Mouse (Mus musculus): ENCODE data around the gene Cd248. TPM values are rescaled to one million over a fixed set of nuclear protein-coding genes. Genes with fewer than 3 reads are reported as not detected.
A peak's percentile ranks its signal among the peaks of the same experiment; 100 is the strongest.

Cd248 gene
- total and polyA plus RNA-seq, 3 experiments = 9.3 to 18.1 (median 12.2) TPM

DNA sequence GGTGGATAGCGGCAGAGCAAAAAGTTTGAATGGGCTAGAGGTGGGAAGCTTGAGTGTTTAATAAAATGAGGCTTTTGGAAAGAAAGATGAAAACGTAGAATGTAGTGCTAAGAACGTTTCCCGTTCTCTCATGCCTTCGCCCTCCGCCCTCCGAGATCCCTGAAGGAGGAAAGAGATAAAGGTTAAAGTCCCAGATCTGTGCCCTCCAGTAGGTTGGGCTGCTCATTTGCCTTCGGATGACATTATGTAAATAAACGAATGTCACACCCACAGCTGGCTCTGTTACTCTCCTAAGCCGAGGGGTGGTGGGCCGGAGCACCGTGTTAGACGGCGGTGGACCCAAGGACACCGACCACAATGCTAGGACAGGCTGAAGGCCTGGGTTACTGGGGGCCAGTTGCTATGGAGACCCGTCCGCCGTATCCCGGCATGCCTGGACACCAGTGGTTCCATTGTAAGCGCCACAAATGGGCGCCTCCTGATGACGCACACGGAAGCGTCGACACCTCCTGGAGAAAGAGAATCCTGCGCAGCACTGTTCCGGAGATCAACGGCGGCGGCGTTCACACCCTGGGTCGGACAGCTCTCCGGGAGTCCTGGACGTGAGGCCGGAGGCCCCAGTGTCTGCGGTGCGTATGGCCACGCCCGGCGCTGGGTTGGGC is 26.9 kb upstream of the Cd248 start, which contains the start of gene Brms1:
Brms1 (plus strand) TSS at position 493 of the 662 bp plus-strand sequence.
- H3K27me3 ChIP-seq (ENCODE audit: control insufficient read depth, insufficient read depth, low read length) = no peaks in the 10 kb centered on the region
- peak within 1 kb of the TSS; percentile 65 for H3K4me3 ChIP-seq
- no peaks in the 10 kb centered on the region for H3K36me3 ChIP-seq (ENCODE audit: control insufficient read depth, insufficient read depth, low read length)
- 3% methylated on average over 40 of the region's 40 CpGs for WGBS
- TF ChIP-seq EP300 (IDR thresholded peaks at IDR 0.05; ENCODE audit: insufficient read depth, low read depth, low read length) = peak; percentile 82
- peak; percentile 84 for TF ChIP-seq POLR2A (IDR thresholded peaks at IDR 0.05; ENCODE audit: insufficient read depth, low read depth, low read length)
- peak; percentile 12; the same call in 1 of the 2 replicates for TF ChIP-seq CTCF (IDR thresholded peaks at IDR 0.05)
- no peaks in the 10 kb centered on the region for H3K79me2 ChIP-seq (replicated peaks; ENCODE audit: control insufficient read depth, insufficient read depth, low read length)
- peaks cover 12% of the 10 kb centered on the region for H3K4me1 ChIP-seq (ENCODE audit: control insufficient read depth, insufficient read depth, low read length)
- peak; percentile 91 to 93 for DNase-seq
- intact Hi-C loops (cut with DNase I) = no loop called here
- H3K9ac ChIP-seq (ENCODE audit: low read depth, low read length) = peak within 1 kb of the TSS; percentile 73
- H3K27ac ChIP-seq = peak within 1 kb of the TSS; percentile 76

DNA sequence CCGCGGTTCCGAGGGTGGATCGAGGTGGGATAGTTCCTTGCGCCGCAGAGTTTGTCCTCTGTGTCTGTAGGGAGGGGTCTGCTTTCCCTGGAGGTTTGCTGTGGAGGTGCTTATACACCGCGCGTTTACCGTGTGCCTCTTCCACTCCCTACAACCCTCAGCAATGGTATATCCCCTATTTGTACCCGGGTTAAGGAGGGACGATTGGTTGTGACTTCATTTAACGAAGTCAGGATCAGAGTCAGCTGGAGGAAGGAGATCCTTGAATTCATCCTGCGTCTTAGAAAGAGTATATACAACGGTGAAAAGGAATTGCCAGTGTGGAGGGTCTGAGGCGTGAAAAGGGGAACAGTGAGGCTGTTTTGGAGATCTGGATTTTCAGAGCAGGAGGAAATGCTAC is 26.3 kb upstream of the Cd248 start:
- H3K27ac ChIP-seq = peak overlapping the region; percentile 76
- peak overlapping the region; percentile 65 for H3K4me3 ChIP-seq
- no peaks in the 10 kb centered on the region for H3K79me2 ChIP-seq (replicated peaks; ENCODE audit: control insufficient read depth, insufficient read depth, low read length)
- TF ChIP-seq CTCF (IDR thresholded peaks at IDR 0.05) = no peak
- no peak for TF ChIP-seq POLR2A (IDR thresholded peaks at IDR 0.05; ENCODE audit: insufficient read depth, low read depth, low read length)
- TF ChIP-seq EP300 (IDR thresholded peaks at IDR 0.05; ENCODE audit: insufficient read depth, low read depth, low read length) = no peak
- no peaks in the 10 kb centered on the region for H3K36me3 ChIP-seq (ENCODE audit: control insufficient read depth, insufficient read depth, low read length)
- H3K27me3 ChIP-seq (ENCODE audit: control insufficient read depth, insufficient read depth, low read length) = no peaks in the 10 kb centered on the region
- no peak for DNase-seq
- peak overlapping the region; percentile 73 for H3K9ac ChIP-seq (ENCODE audit: low read depth, low read length)
- intact Hi-C loops (cut with DNase I) = no loop called here
- peaks cover 12% of the 10 kb centered on the region for H3K4me1 ChIP-seq (ENCODE audit: control insufficient read depth, insufficient read depth, low read length)
- 2% methylated on average over 16 of the region's 16 CpGs for WGBS

DNA sequence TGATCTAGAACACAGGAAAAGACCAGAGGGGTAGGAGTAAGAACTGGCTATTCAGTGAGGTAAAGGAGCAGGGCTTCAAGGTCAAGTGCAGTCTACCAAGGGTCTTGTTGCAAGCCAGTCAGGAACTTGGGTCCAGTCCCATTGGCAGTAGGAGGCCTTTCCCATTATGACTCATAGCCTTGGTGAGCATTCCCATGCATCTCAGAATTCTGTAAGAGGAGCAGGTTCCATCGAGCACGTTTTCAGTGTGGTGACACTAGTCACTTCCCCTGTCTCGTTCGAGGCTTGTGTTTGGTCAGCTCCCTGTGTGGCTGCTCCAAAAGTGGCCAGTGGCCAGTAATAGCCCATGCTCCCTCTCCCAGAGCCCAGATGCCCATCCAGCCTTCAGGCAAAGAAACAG is 22.3 kb upstream of the Cd248 start:
- no peaks in the 10 kb centered on the region for H3K36me3 ChIP-seq (ENCODE audit: control insufficient read depth, insufficient read depth, low read length)
- H3K27me3 ChIP-seq (ENCODE audit: control insufficient read depth, insufficient read depth, low read length) = no peaks in the 10 kb centered on the region
- 50% methylated on average over 4 of the region's 4 CpGs for WGBS
- H3K27ac ChIP-seq = no peak overlapping the region
- no peak overlapping the region for H3K4me3 ChIP-seq
- H3K9ac ChIP-seq (ENCODE audit: low read depth, low read length) = no peak overlapping the region
- no peak for DNase-seq
- intact Hi-C loops (cut with DNase I) = no loop called here
- no peaks in the 10 kb centered on the region for H3K79me2 ChIP-seq (replicated peaks; ENCODE audit: control insufficient read depth, insufficient read depth, low read length)
- peaks cover 5% of the 10 kb centered on the region; the same call in 1 of the 2 replicates for H3K4me1 ChIP-seq (ENCODE audit: control insufficient read depth, insufficient read depth, low read length)
- TF ChIP-seq EP300 (IDR thresholded peaks at IDR 0.05; ENCODE audit: insufficient read depth, low read depth, low read length) (no peak), CTCF (IDR thresholded peaks at IDR 0.05) (no peak), POLR2A (IDR thresholded peaks at IDR 0.05; ENCODE audit: insufficient read depth, low read depth, low read length) (no peak)

DNA sequence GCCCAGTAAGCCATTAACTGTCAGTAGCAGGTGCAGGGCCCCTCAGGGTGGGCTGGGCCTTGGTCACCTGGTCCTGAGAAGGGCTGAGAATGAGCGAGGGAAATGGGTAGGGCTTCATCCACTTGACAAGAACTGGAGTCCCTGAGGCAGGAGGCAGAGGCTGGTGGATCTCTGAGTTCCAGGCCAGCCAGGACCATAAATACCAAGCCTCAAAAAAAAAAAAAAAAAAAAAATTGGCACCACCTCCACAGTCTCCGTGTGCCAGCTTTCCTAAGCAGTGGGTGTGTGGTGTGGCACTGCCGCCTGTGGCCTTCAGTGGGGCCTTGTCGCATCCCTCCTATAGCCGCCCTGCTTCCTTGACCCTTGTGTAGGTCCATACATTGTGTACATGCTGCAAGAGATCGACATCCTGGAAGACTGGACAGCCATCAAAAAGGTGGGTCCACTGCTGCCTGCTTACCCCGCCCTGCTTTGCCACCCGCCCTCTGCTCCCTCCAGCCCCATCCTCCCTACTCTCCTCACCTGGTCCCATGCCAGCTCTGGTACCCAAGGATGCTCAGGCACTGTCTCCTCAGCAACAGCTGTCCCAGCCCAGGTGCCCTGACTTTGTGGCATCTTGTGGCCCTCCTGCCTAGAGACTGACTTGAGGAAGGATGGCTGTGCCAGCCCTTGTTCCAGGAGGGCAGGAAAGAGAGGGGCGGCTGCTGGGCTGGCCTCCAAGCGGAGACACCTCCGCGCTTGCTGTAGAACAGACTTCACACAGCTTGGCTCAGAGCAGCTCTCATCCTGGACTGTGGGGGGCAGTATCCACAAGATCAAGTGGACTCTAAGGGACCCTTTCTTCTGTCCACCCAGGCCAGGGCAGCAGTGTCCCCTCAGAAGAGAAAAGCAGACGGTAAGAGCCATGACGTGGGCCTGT is 19.5 kb upstream of the Cd248 start:
- no peaks in the 10 kb centered on the region for H3K36me3 ChIP-seq (ENCODE audit: control insufficient read depth, insufficient read depth, low read length)
- no peak overlapping the region for H3K4me3 ChIP-seq
- H3K79me2 ChIP-seq (replicated peaks; ENCODE audit: control insufficient read depth, insufficient read depth, low read length) = no peaks in the 10 kb centered on the region
- 86% methylated on average over 14 of the region's 14 CpGs for WGBS
- no peak for DNase-seq
- H3K4me1 ChIP-seq (ENCODE audit: control insufficient read depth, insufficient read depth, low read length) = peaks cover 4% of the 10 kb centered on the region
- intact Hi-C loops (cut with DNase I) = no loop called here
- H3K9ac ChIP-seq (ENCODE audit: low read depth, low read length) = no peak overlapping the region
- H3K27me3 ChIP-seq (ENCODE audit: control insufficient read depth, insufficient read depth, low read length) = no peaks in the 10 kb centered on the region
- TF ChIP-seq EP300 (IDR thresholded peaks at IDR 0.05; ENCODE audit: insufficient read depth, low read depth, low read length) = no peak
- TF ChIP-seq CTCF (IDR thresholded peaks at IDR 0.05) = no peak
- TF ChIP-seq POLR2A (IDR thresholded peaks at IDR 0.05; ENCODE audit: insufficient read depth, low read depth, low read length) = no peak
- no peak overlapping the region for H3K27ac ChIP-seq

DNA sequence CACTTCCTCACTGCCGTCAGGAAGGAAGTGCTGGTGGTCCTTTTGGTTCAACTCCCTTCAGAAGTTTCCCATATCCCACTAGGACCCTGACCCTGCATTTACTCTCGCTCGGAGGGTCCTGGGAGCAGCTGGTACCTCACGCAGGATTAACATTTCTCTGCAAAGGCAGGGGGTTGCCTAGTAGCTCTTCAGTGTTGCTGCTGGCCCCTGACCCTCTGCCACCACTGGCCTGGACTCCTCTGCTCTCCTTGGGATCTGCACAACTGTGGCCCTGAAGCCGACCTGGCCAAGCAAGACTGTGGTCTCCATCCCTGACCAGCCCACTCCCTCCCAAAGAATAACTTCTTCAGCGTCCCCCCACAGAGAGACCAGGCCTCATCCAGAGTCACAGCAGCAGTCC is 18.6 kb upstream of the Cd248 start:
- Histone ChIP-seq H3K36me3 (ENCODE audit: control insufficient read depth, insufficient read depth, low read length) (no peaks in the 10 kb centered on the region), H3K9ac (ENCODE audit: low read depth, low read length) (no peak overlapping the region), H3K4me1 (ENCODE audit: control insufficient read depth, insufficient read depth, low read length) (peaks cover 4% of the 10 kb centered on the region), H3K27ac (no peak overlapping the region), H3K79me2 (replicated peaks; ENCODE audit: control insufficient read depth, insufficient read depth, low read length) (no peaks in the 10 kb centered on the region), H3K4me3 (no peak overlapping the region), H3K27me3 (ENCODE audit: control insufficient read depth, insufficient read depth, low read length) (no peaks in the 10 kb centered on the region)
- WGBS = 91% methylated on average over 6 of the region's 6 CpGs
- DNase-seq = no peak
- TF ChIP-seq POLR2A (IDR thresholded peaks at IDR 0.05; ENCODE audit: insufficient read depth, low read depth, low read length) (no peak), EP300 (IDR thresholded peaks at IDR 0.05; ENCODE audit: insufficient read depth, low read depth, low read length) (no peak), CTCF (IDR thresholded peaks at IDR 0.05) (no peak)
- intact Hi-C loops (cut with DNase I) = no loop called here

Data from heart, adult 2 months (tissue).